Mouse (Mus musculus): ENCODE data around the gene Prss56. TPM values are rescaled to one million over a fixed set of nuclear protein-coding genes. Genes with fewer than 3 reads are reported as not detected.
A peak's percentile ranks its signal among the peaks of the same experiment; 100 is the strongest.

Gene Prss56
- total RNA-seq, 2 experiments from 2014 or later = not detected

GRCm38 (mm10) chr1:87184751-87185139 is 1.6 kb downstream of the Prss56 start:
- peak; percentile 75 to 78 for DNase-seq
- intact Hi-C loops (cut with DNase I) = loop anchor here (1.0 to 5.0 kb wide), 3 partner anchors 142 to 534 kb away; no protein-coding TSS in a partner anchor

GRCm38 (mm10) chr1:87185526-87185925 is 2.4 kb downstream of the Prss56 start:
- no peak for DNase-seq
- intact Hi-C loops (cut with DNase I) = loop anchor here (1.0 to 5.0 kb wide), 3 partner anchors 143 to 535 kb away; no protein-coding TSS in a partner anchor

GRCm38 (mm10) chr1:87186261-87187036 is 3.3 kb downstream of the Prss56 start:
- DNase-seq = peak in 1 of 2 experiments; percentile 9

GRCm38 (mm10) chr1:87187037-87187355 is 3.9 kb downstream of the Prss56 start:
- peak; percentile 74 to 82 for DNase-seq
- intact Hi-C loops (cut with DNase I) = loop anchor here (1.0 to 5.0 kb wide), 4 partner anchors 89 to 572 kb away; no protein-coding TSS in a partner anchor

More at GRCm38 (mm10) chr1:87186261-87187036, 3.3 kb downstream of the Prss56 start:
- intact Hi-C loops (cut with DNase I) = loop anchor here (1.0 to 5.0 kb wide), 4 partner anchors 88 to 572 kb away; no protein-coding TSS in a partner anchor

GRCm38 (mm10) chr1:87190429-87190828 is 7.3 kb downstream of the Prss56 start, which contains the start of gene Chrnd:
TSS of gene Chrnd (plus strand) at chr1:87190607.
- no peak for DNase-seq
- intact Hi-C loops (cut with DNase I) = no loop called here

- intact Hi-C loops (cut with DNase I) = no loop called here
- no peak for DNase-seq
Measured at GRCm38 (mm10) chr1:87197296-87197695, 14.2 kb downstream of the Prss56 start.

GRCm38 (mm10) chr1:87198119-87199065 is 15.3 kb downstream of the Prss56 start:
- DNase-seq = no peak
- intact Hi-C loops (cut with DNase I) = no loop called here

GRCm38 (mm10) chr1:87200811-87201210 is 17.7 kb downstream of the Prss56 start:
- intact Hi-C loops (cut with DNase I) = no loop called here
- DNase-seq = no peak

GRCm38 (mm10) chr1:87201848-87202247 is 18.7 kb downstream of the Prss56 start:
- DNase-seq = no peak
- intact Hi-C loops (cut with DNase I) = no loop called here

GRCm38 (mm10) chr1:87203779-87204178 is 20.7 kb downstream of the Prss56 start:
- no peak for DNase-seq
- intact Hi-C loops (cut with DNase I) = no loop called here

- intact Hi-C loops (cut with DNase I) = no loop called here
Measured at GRCm38 (mm10) chr1:87204465-87204864, 21.4 kb downstream of the Prss56 start, which contains the start of gene Chrng. TSS of gene Chrng (plus strand) at chr1:87204657.

GRCm38 (mm10) chr1:87205038-87205437 is 21.9 kb downstream of the Prss56 start:
- no peak for DNase-seq
- intact Hi-C loops (cut with DNase I) = no loop called here

More at GRCm38 (mm10) chr1:87204465-87204864, 21.4 kb downstream of the Prss56 start, which contains the start of gene Chrng:
- DNase-seq = no peak

GRCm38 (mm10) chr1:87205502-87205901 is 22.4 kb downstream of the Prss56 start:
- intact Hi-C loops (cut with DNase I) = no loop called here
- no peak for DNase-seq

GRCm38 (mm10) chr1:87206339-87206738 is 23.2 kb downstream of the Prss56 start:
- no peak for DNase-seq
- intact Hi-C loops (cut with DNase I) = no loop called here

- intact Hi-C loops (cut with DNase I) = no loop called here
- DNase-seq = no peak
Measured at GRCm38 (mm10) chr1:87211431-87211830, 28.3 kb downstream of the Prss56 start.

- peak; percentile 93 for DNase-seq
- intact Hi-C loops (cut with DNase I) = no loop called here
Measured at GRCm38 (mm10) chr1:87213735-87214704, 30.9 kb downstream of the Prss56 start, which contains the start of gene Eif4e2. TSS of gene Eif4e2 (plus strand) at chr1:87213914.

- no peak for DNase-seq
- intact Hi-C loops (cut with DNase I) = no loop called here
Measured at GRCm38 (mm10) chr1:87214748-87215147, 31.6 kb downstream of the Prss56 start.

GRCm38 (mm10) chr1:87217938-87218337 is 34.8 kb downstream of the Prss56 start:
- intact Hi-C loops (cut with DNase I) = no loop called here
- DNase-seq = no peak

GRCm38 (mm10) chr1:87225739-87226138 is 42.6 kb downstream of the Prss56 start:
- DNase-seq = no peak
- intact Hi-C loops (cut with DNase I) = no loop called here

All from heart, postnatal 36 days (tissue).